Mouse (Mus musculus) neural tube, embryonic 12.5 days (tissue): ENCODE results near the gene Acsf3. TPM values are rescaled to one million over a fixed set of nuclear protein-coding genes. Genes with fewer than 3 reads are reported as not detected.

ENCODE experiments used
- ATAC-seq: fragments of 200-750 bp; cut with Nextera tagmentation; 2 replicates; pipeline ENCODE4 v1.8.0; 2017; ENCODE audit warnings: low read depth, mild to moderate bottlenecking, moderate TSS enrichment, moderate library complexity; ENCODE audit not compliant: low FRiP score
- H3K27ac ChIP-seq: fragments of 300-500 bp; sonication (generic); 2 replicates; pipeline ENCODE4 v1.5.1; 2016
- H3K27me3 ChIP-seq: fragments of 300-500 bp; sonication (generic); replicated peaks from 2 replicates; pipeline ENCODE4 v1.6.1; 2016; ENCODE audit warnings: mild to moderate bottlenecking
- H3K36me3 ChIP-seq: fragments of 300-500 bp; sonication (generic); 2 replicates; pipeline ENCODE4 v1.6.1; 2016; ENCODE audit warnings: mild to moderate bottlenecking
- H3K4me1 ChIP-seq: fragments of 300-500 bp; sonication (generic); 2 replicates; pipeline ENCODE4 v1.6.1; 2016
- H3K4me2 ChIP-seq: fragments of 300-500 bp; sonication (generic); replicated peaks from 2 replicates; pipeline ENCODE4 v1.6.1; 2016; ENCODE audit warnings: mild to moderate bottlenecking
- H3K4me3 ChIP-seq: fragments of 300-500 bp; sonication (generic); 2 replicates; pipeline ENCODE4 v1.5.1; 2016
- H3K9ac ChIP-seq: fragments of 300-500 bp; sonication (generic); 2 replicates; pipeline ENCODE4 v1.6.1; 2016; ENCODE audit warnings: mild to moderate bottlenecking
- H3K9me3 ChIP-seq: fragments of 300-500 bp; sonication (generic); 2 replicates; pipeline ENCODE4 v1.6.1; 2016; ENCODE audit warnings: mild to moderate bottlenecking
- WGBS: fragments of 180-500 bp; shearing (Covaris S2); methylation state at CpG from one replicate; pipeline ENCODE4 v1.1.7; 2016; 5-methylcytosine and 5-hydroxymethylcytosine counted together
- polyA plus RNA-seq: library from polyadenylated mRNA; unstranded; fragments of >200 nt; fragmentation: Nextera tagmentation; extraction: Ambion mirVana; gene quantifications from 2 replicates; pipeline ENCODE4 v1.2.1, GENCODE M21; 2016

Gene Acsf3
- polyA plus RNA-seq, 1 experiment from 2014 or later, result 18.3 TPM

- Histone ChIP-seq H3K4me3 (no peak overlapping the region), H3K9me3 (no peaks in the 10 kb centered on the region), H3K4me2 (no peak overlapping the region), H3K9ac (no peak overlapping the region), H3K27ac (no peak overlapping the region), H3K4me1 (peaks cover 37% of the 10 kb centered on the region), H3K27me3 (no peaks in the 10 kb centered on the region), H3K36me3 (peaks cover 7% of the 10 kb centered on the region; the same call in 1 of the 2 replicates)
- WGBS, result 93% methylated on average over 6 of the region's 6 CpGs
- no peak for ATAC-seq
These were observed 41.7 kb downstream of the Acsf3 start for GRCm38 (mm10) chr8:122816965-122817364.

DNA sequence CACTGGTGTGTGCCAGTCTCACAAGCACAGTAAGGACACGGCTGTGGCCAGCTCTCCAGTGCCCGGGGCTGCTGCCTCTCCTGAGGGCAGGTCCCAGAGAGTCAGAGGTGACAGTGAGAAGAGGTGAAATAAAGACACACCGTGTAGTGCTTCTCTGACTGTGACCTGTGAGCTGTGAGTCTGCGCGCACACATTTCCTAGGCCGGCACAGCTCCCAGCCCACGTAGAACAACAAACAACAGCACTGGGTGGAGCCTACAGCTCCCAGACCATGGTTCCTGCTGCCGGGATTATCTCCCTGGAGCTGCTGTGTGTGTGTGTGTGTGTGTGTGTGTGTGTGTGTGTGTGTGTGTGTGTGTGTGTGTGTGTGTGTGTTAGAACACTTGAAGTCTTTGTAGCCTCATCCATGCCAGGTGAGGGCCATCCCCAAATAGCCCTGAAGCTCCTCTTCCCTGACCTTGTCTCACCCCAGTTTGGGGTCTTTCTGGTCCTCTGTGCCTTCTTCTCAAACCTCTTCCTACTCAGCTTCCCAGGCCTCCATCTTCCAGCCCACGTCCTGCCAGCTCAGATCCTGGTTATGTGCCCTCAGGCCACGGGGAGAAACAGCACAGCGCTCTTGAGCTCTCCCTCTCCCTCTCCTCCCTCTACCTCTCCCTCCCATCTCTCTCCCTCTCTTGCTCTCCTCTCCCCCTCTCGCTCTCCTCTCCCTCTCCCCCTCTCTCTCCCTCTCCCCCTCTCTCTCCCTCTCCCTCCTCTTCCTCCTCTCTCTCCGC lies 42.6 kb downstream of the Acsf3 start:
- no peak overlapping the region for H3K4me3 ChIP-seq
- WGBS, result 57% methylated on average over 13 of the region's 13 CpGs
- no peaks in the 10 kb centered on the region for H3K9me3 ChIP-seq
- no peak overlapping the region for H3K4me2 ChIP-seq
- no peaks in the 10 kb centered on the region for H3K27me3 ChIP-seq
- no peak for ATAC-seq
- peaks cover 28% of the 10 kb centered on the region for H3K4me1 ChIP-seq
- H3K9ac ChIP-seq, result 0 out of 2 replicates have a peak overlapping the region, but pooled peaks have one; percentile 40
- H3K27ac ChIP-seq, result no peak overlapping the region
- peaks cover 7% of the 10 kb centered on the region; the same call in 1 of the 2 replicates for H3K36me3 ChIP-seq

- H3K9ac ChIP-seq, result no peak overlapping the region
- no peaks in the 10 kb centered on the region for H3K9me3 ChIP-seq
- no peak overlapping the region for H3K4me3 ChIP-seq
- H3K36me3 ChIP-seq, result peaks cover 5% of the 10 kb centered on the region; the same call in 1 of the 2 replicates
- no peak overlapping the region for H3K27ac ChIP-seq
- peaks cover 14% of the 10 kb centered on the region for H3K4me1 ChIP-seq
- no peaks in the 10 kb centered on the region for H3K27me3 ChIP-seq
- 51% methylated on average over 11 of the region's 11 CpGs for WGBS
- no peak for ATAC-seq
- no peak overlapping the region for H3K4me2 ChIP-seq
These were observed 44.5 kb downstream of the Acsf3 start for GRCm38 (mm10) chr8:122819776-122820175.

DNA sequence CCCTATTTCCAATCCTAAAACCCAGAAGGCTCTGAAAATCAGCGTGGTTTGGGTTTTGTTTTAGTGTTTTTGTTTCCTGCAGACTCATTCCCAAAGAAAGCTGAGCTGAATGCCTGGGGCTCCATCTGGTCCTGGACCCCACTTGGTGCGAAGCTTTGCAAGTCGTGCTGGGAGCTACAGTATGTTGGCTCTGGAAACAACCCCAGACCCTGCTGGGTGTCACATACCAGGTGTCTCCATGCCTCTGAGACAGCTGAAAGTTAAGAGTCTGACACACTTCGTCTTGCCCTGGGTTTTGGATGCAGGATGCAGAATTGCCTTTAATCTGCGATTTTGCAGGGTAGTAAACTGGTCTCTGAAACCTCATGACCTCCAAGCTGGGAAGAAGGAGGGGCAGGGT lies 49.3 kb downstream of the Acsf3 start:
- H3K27me3 ChIP-seq, result no peaks in the 10 kb centered on the region
- no peak overlapping the region for H3K4me2 ChIP-seq
- ATAC-seq, result no peak
- peaks cover 20% of the 10 kb centered on the region for H3K4me1 ChIP-seq
- H3K27ac ChIP-seq, result no peak overlapping the region; the same call in 1 of the 2 replicates
- WGBS, result 40% methylated on average over 5 of the region's 5 CpGs
- H3K4me3 ChIP-seq, result no peak overlapping the region
- no peaks in the 10 kb centered on the region for H3K36me3 ChIP-seq
- H3K9ac ChIP-seq, result no peak overlapping the region
- no peaks in the 10 kb centered on the region for H3K9me3 ChIP-seq

- Histone ChIP-seq H3K27me3 (no peaks in the 10 kb centered on the region), H3K4me2 (no peak overlapping the region), H3K9me3 (no peaks in the 10 kb centered on the region), H3K4me1 (peaks cover 20% of the 10 kb centered on the region), H3K4me3 (no peak overlapping the region), H3K36me3 (no peaks in the 10 kb centered on the region), H3K27ac (no peak overlapping the region), H3K9ac (no peak overlapping the region)
- ATAC-seq, result no peak
- 81% methylated on average over 9 of the region's 9 CpGs for WGBS
These were observed 49.7 kb downstream of the Acsf3 start for GRCm38 (mm10) chr8:122824986-122825385.

- Histone ChIP-seq H3K4me1 (peaks cover 20% of the 10 kb centered on the region), H3K9ac (no peak overlapping the region), H3K27ac (no peak overlapping the region), H3K4me3 (no peak overlapping the region), H3K36me3 (no peaks in the 10 kb centered on the region), H3K9me3 (no peaks in the 10 kb centered on the region), H3K27me3 (no peaks in the 10 kb centered on the region), H3K4me2 (no peak overlapping the region)
- WGBS, result 86% methylated on average over 8 of the region's 8 CpGs
- no peak for ATAC-seq
These were observed 50.1 kb downstream of the Acsf3 start for GRCm38 (mm10) chr8:122825408-122825807.

- Histone ChIP-seq H3K27ac (no peak overlapping the region), H3K4me3 (no peak overlapping the region), H3K4me1 (peaks cover 20% of the 10 kb centered on the region), H3K36me3 (no peaks in the 10 kb centered on the region), H3K4me2 (no peak overlapping the region), H3K27me3 (no peaks in the 10 kb centered on the region), H3K9ac (no peak overlapping the region), H3K9me3 (no peaks in the 10 kb centered on the region)
- ATAC-seq, result no peak
- WGBS, result 78% methylated on average over 3 of the region's 3 CpGs
These were observed 54.1 kb downstream of the Acsf3 start for GRCm38 (mm10) chr8:122829396-122829795.

GRCm38 (mm10) chr8:122830349-122831061 lies 55.2 kb downstream of the Acsf3 start:
- no peak overlapping the region for H3K4me2 ChIP-seq

GRCm38 (mm10) chr8:122834416-122834815 lies 59.1 kb downstream of the Acsf3 start:
- WGBS, result 84% methylated on average over 8 of the region's 8 CpGs
- H3K4me2 ChIP-seq, result no peak overlapping the region
- no peak for ATAC-seq

More at GRCm38 (mm10) chr8:122830349-122831061, 55.2 kb downstream of the Acsf3 start:
- Histone ChIP-seq H3K9ac (0 out of 2 replicates have a peak overlapping the region, but pooled peaks have one; percentile 3), H3K4me1 (peaks cover 16% of the 10 kb centered on the region), H3K9me3 (no peaks in the 10 kb centered on the region), H3K27ac (no peak overlapping the region), H3K27me3 (no peaks in the 10 kb centered on the region), H3K36me3 (no peaks in the 10 kb centered on the region), H3K4me3 (no peak overlapping the region)
- 40% methylated on average over 8 of the region's 8 CpGs for WGBS
- peak; percentile 61 for ATAC-seq

DNA sequence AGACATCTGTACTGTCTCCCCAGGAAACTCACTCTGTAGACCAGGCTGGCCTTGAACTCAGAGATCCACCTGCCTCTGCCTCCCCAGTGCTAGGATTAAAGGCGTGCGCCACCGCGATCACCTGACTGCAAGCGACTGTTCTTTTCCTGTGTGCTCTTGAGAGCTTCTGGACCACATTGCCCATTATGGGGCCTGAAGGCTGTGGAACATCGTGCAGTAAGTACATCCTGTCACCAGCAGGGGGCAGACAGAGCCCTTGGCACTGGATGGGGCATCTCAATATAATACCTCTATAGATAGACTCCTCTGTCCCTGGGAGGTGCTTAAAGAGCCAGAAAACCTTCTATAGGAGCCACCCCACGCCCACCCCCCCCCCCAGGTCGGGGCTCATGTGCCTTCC lies 59.7 kb downstream of the Acsf3 start:
- no peak overlapping the region for H3K9ac ChIP-seq
- no peaks in the 10 kb centered on the region for H3K9me3 ChIP-seq
- no peak overlapping the region for H3K27ac ChIP-seq
- no peak overlapping the region for H3K4me2 ChIP-seq
- no peaks in the 10 kb centered on the region for H3K4me1 ChIP-seq
- H3K4me3 ChIP-seq, result no peak overlapping the region
- no peaks in the 10 kb centered on the region for H3K27me3 ChIP-seq
- no peak for ATAC-seq
- 30% methylated on average over 8 of the region's 8 CpGs for WGBS
- H3K36me3 ChIP-seq, result no peaks in the 10 kb centered on the region

More at GRCm38 (mm10) chr8:122834416-122834815, 59.1 kb downstream of the Acsf3 start:
- Histone ChIP-seq H3K27me3 (no peaks in the 10 kb centered on the region), H3K36me3 (no peaks in the 10 kb centered on the region), H3K9me3 (no peaks in the 10 kb centered on the region), H3K27ac (no peak overlapping the region), H3K4me1 (no peaks in the 10 kb centered on the region), H3K9ac (no peak overlapping the region), H3K4me3 (no peak overlapping the region)

DNA sequence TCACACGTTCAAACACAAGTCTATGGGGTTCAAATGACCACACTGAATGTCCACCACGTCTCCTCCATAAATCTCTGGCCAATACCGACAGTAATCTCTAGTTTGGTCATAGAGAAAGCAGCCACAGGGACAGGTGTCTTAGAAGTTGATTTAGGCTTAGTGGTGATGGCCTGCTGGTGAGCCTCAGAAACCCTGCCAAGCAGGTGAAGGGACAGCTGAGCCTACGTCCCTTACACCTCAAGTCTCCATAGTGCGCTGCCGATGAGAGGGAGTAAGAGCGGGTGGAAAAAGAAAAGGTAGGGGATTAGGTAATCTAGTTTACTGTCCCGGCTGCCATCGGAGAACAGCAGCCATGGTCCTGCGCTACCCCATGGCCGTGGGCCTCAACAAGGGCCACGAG lies 60.9 kb downstream of the Acsf3 start:
- Histone ChIP-seq H3K4me2 (no peak overlapping the region), H3K9me3 (no peaks in the 10 kb centered on the region), H3K4me3 (no peak overlapping the region), H3K4me1 (no peaks in the 10 kb centered on the region), H3K36me3 (no peaks in the 10 kb centered on the region), H3K27me3 (no peaks in the 10 kb centered on the region), H3K27ac (no peak overlapping the region), H3K9ac (no peak overlapping the region)
- 84% methylated on average over 12 of the region's 12 CpGs for WGBS
- no peak for ATAC-seq

- no peak for ATAC-seq
- no peak overlapping the region for H3K9ac ChIP-seq
- 91% methylated on average over 13 of the region's 13 CpGs for WGBS
- H3K9me3 ChIP-seq, result no peaks in the 10 kb centered on the region
- no peak overlapping the region for H3K27ac ChIP-seq
- no peaks in the 10 kb centered on the region for H3K4me1 ChIP-seq
- H3K36me3 ChIP-seq, result no peaks in the 10 kb centered on the region
- H3K4me2 ChIP-seq, result no peak overlapping the region
- H3K4me3 ChIP-seq, result no peak overlapping the region
- no peaks in the 10 kb centered on the region for H3K27me3 ChIP-seq
These were observed 61.4 kb downstream of the Acsf3 start for GRCm38 (mm10) chr8:122836696-122837095.
